Mouse (Mus musculus): ENCODE results near the gene Pttg1. TPM values are rescaled to one million over a fixed set of nuclear protein-coding genes. Genes with fewer than 3 reads are reported as not detected.

Gene Pttg1
- polyA plus RNA-seq, 1 experiment from 2014 or later: 82.3 TPM

GRCm38 (mm10) chr11:43451322-43451721 lies 25.3 kb upstream of the Pttg1 start:
- 47% methylated on average over 4 of the region's 4 CpGs for WGBS
- no peak for ATAC-seq (replicated peaks; ENCODE audit: low FRiP score)

GRCm38 (mm10) chr11:43449916-43450315 lies 23.9 kb upstream of the Pttg1 start:
- Histone ChIP-seq H3K4me2 (no peak overlapping the region), H3K9me3 (ENCODE audit: control insufficient read depth, low read length) (no peaks in the 10 kb centered on the region), H3K27me3 (replicated peaks; ENCODE audit: control insufficient read depth, insufficient read depth, low read length) (no peaks in the 10 kb centered on the region), H3K27ac (ENCODE audit: low read depth, low read length) (no peak overlapping the region), H3K36me3 (ENCODE audit: control insufficient read depth, insufficient read depth, low read length) (peaks cover 15% of the 10 kb centered on the region; the same call in 1 of the 2 replicates), H3K9ac (ENCODE audit: low read depth, low read length) (no peak overlapping the region), H3K4me3 (ENCODE audit: low read depth, low read length) (no peak overlapping the region), H3K4me1 (replicated peaks; ENCODE audit: control insufficient read depth, insufficient read depth, low read length) (no peaks in the 10 kb centered on the region)
- ATAC-seq (replicated peaks; ENCODE audit: low FRiP score) (no peak), DNase-seq (ENCODE audit: low spot score) (no peak)
- WGBS: 81% methylated on average over 2 of the region's 2 CpGs

More at GRCm38 (mm10) chr11:43451322-43451721, 25.3 kb upstream of the Pttg1 start:
- Histone ChIP-seq H3K9ac (ENCODE audit: low read depth, low read length) (no peak overlapping the region), H3K4me3 (ENCODE audit: low read depth, low read length) (no peak overlapping the region), H3K27me3 (replicated peaks; ENCODE audit: control insufficient read depth, insufficient read depth, low read length) (no peaks in the 10 kb centered on the region), H3K27ac (ENCODE audit: low read depth, low read length) (no peak overlapping the region), H3K4me1 (replicated peaks; ENCODE audit: control insufficient read depth, insufficient read depth, low read length) (no peaks in the 10 kb centered on the region), H3K4me2 (no peak overlapping the region), H3K36me3 (ENCODE audit: control insufficient read depth, insufficient read depth, low read length) (peaks cover 4% of the 10 kb centered on the region; the same call in 1 of the 2 replicates), H3K9me3 (ENCODE audit: control insufficient read depth, low read length) (no peaks in the 10 kb centered on the region)
- no peak for DNase-seq (ENCODE audit: low spot score)

DNA sequence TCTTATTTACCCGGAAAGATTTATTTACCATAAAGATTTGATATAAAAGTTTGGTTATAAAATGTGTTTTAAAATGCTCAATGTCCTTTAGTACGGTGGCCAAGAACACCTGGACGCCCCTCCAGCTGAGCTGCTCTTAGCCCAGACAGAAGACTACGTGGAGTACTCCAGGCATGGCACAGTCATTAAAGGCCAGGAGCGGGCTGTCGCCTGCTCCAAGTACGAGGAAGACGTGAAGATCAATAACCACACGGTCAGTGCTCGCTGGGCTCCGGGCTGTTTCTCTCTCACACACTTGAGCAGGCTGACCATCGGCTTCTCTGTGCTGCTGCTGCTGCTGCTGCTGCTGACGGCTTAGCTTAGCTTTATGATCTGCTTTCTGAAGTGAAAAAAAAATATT lies 17.1 kb upstream of the Pttg1 start:
- no peak for ATAC-seq (replicated peaks; ENCODE audit: low FRiP score)
- Histone ChIP-seq H3K27me3 (replicated peaks; ENCODE audit: control insufficient read depth, insufficient read depth, low read length) (no peaks in the 10 kb centered on the region), H3K4me3 (ENCODE audit: low read depth, low read length) (no peak overlapping the region), H3K9ac (ENCODE audit: low read depth, low read length) (no peak overlapping the region), H3K36me3 (ENCODE audit: control insufficient read depth, insufficient read depth, low read length) (peaks cover 50% of the 10 kb centered on the region), H3K4me1 (replicated peaks; ENCODE audit: control insufficient read depth, insufficient read depth, low read length) (no peaks in the 10 kb centered on the region), H3K27ac (ENCODE audit: low read depth, low read length) (no peak overlapping the region), H3K9me3 (ENCODE audit: control insufficient read depth, low read length) (no peaks in the 10 kb centered on the region), H3K4me2 (no peak overlapping the region)
- WGBS: 93% methylated on average over 13 of the region's 13 CpGs
- DNase-seq (ENCODE audit: low spot score): no peak

- WGBS: 92% methylated on average over 10 of the region's 10 CpGs
- Histone ChIP-seq H3K4me1 (replicated peaks; ENCODE audit: control insufficient read depth, insufficient read depth, low read length) (no peaks in the 10 kb centered on the region), H3K36me3 (ENCODE audit: control insufficient read depth, insufficient read depth, low read length) (peaks cover 46% of the 10 kb centered on the region), H3K9me3 (ENCODE audit: control insufficient read depth, low read length) (no peaks in the 10 kb centered on the region), H3K4me3 (ENCODE audit: low read depth, low read length) (no peak overlapping the region), H3K27me3 (replicated peaks; ENCODE audit: control insufficient read depth, insufficient read depth, low read length) (no peaks in the 10 kb centered on the region), H3K9ac (ENCODE audit: low read depth, low read length) (no peak overlapping the region), H3K27ac (ENCODE audit: low read depth, low read length) (no peak overlapping the region), H3K4me2 (no peak overlapping the region)
- DNase-seq (ENCODE audit: low spot score) (no peak), ATAC-seq (replicated peaks; ENCODE audit: low FRiP score) (no peak)
Observed at GRCm38 (mm10) chr11:43441121-43441520, 15.1 kb upstream of the Pttg1 start.

GRCm38 (mm10) chr11:43434024-43434407 lies 8.0 kb upstream of the Pttg1 start:
- peak; percentile 51 for ATAC-seq (replicated peaks; ENCODE audit: low FRiP score)
- Histone ChIP-seq H3K27me3 (replicated peaks; ENCODE audit: control insufficient read depth, insufficient read depth, low read length) (no peaks in the 10 kb centered on the region), H3K27ac (ENCODE audit: low read depth, low read length) (peak overlapping the region; percentile 33; the same call in 1 of the 2 replicates), H3K4me1 (replicated peaks; ENCODE audit: control insufficient read depth, insufficient read depth, low read length) (peaks cover 7% of the 10 kb centered on the region), H3K36me3 (ENCODE audit: control insufficient read depth, insufficient read depth, low read length) (peaks cover 5% of the 10 kb centered on the region), H3K4me2 (peak overlapping the region; percentile 72), H3K4me3 (ENCODE audit: low read depth, low read length) (peak overlapping the region; percentile 82), H3K9me3 (ENCODE audit: control insufficient read depth, low read length) (no peaks in the 10 kb centered on the region), H3K9ac (ENCODE audit: low read depth, low read length) (peak overlapping the region; percentile 77)
- no peak for DNase-seq (ENCODE audit: low spot score)
- 1% methylated on average over 9 of the region's 9 CpGs for WGBS

- 8% methylated on average over 38 of the region's 38 CpGs for WGBS
Observed at GRCm38 (mm10) chr11:43433254-43434023, 7.4 kb upstream of the Pttg1 start, which contains the start of gene Slu7. Gene Slu7, plus strand, starts transcription at chr11:43433744.

DNA sequence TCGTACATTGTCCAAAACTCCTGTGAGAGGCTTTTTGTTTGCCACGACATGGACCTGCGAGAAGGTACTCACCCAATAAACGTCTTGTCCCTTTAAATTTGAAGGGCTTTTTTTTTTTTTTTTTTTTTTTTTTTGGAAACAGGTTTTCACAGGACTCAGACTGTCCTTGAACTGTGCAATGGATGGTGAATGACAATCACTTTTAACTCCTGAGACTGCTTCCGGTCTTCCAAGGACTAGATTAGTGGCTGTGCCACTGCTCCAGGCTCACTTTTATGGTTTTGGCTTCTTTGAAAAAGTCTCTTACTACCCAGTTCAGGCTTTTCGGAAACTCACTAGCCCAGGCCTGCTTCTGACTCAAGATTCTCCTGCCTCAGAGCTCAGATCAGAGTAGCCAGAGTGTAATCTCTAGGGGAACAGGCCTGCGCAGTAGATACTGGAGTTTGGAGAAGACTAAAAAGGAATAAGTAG lies 398 bp upstream of the Pttg1 start:
- WGBS: 17% methylated on average over 7 of the region's 7 CpGs

More at GRCm38 (mm10) chr11:43433254-43434023, 7.4 kb upstream of the Pttg1 start, which contains the start of gene Slu7:
- ATAC-seq (replicated peaks; ENCODE audit: low FRiP score): peak; percentile 81
- peak; percentile 77 for DNase-seq (ENCODE audit: low spot score)
- peaks cover 7% of the 10 kb centered on the region for H3K4me1 ChIP-seq (replicated peaks; ENCODE audit: control insufficient read depth, insufficient read depth, low read length)
- H3K27ac ChIP-seq (ENCODE audit: low read depth, low read length): peak within 1 kb of the TSS; percentile 33; the same call in 1 of the 2 replicates
- H3K36me3 ChIP-seq (ENCODE audit: control insufficient read depth, insufficient read depth, low read length): no peaks in the 10 kb centered on the region; the same call in 1 of the 2 replicates
- peak within 1 kb of the TSS; percentile 72 for H3K4me2 ChIP-seq
- no peaks in the 10 kb centered on the region for H3K27me3 ChIP-seq (replicated peaks; ENCODE audit: control insufficient read depth, insufficient read depth, low read length)
- H3K9me3 ChIP-seq (ENCODE audit: control insufficient read depth, low read length): no peaks in the 10 kb centered on the region
- H3K9ac ChIP-seq (ENCODE audit: low read depth, low read length): peak within 1 kb of the TSS; percentile 77
- peak within 1 kb of the TSS; percentile 82 for H3K4me3 ChIP-seq (ENCODE audit: low read depth, low read length)

GRCm38 (mm10) chr11:43425166-43425709 lies 813 bp downstream of the Pttg1 start:
- WGBS: 79% methylated on average over 9 of the region's 9 CpGs
- peaks cover 7% of the 10 kb centered on the region for H3K36me3 ChIP-seq (ENCODE audit: control insufficient read depth, insufficient read depth, low read length)
- H3K9me3 ChIP-seq (ENCODE audit: control insufficient read depth, low read length): no peaks in the 10 kb centered on the region
- H3K9ac ChIP-seq (ENCODE audit: low read depth, low read length): peak overlapping the region; percentile 73; the same call in 1 of the 2 replicates
- H3K4me3 ChIP-seq (ENCODE audit: low read depth, low read length): peak overlapping the region; percentile 65
- H3K27me3 ChIP-seq (replicated peaks; ENCODE audit: control insufficient read depth, insufficient read depth, low read length): no peaks in the 10 kb centered on the region
- no peak overlapping the region for H3K27ac ChIP-seq (ENCODE audit: low read depth, low read length)
- H3K4me2 ChIP-seq: peak overlapping the region; percentile 68
- H3K4me1 ChIP-seq (replicated peaks; ENCODE audit: control insufficient read depth, insufficient read depth, low read length): peaks cover 4% of the 10 kb centered on the region; the same call in 1 of the 2 replicates
- no peak for DNase-seq (ENCODE audit: low spot score)
- ATAC-seq (replicated peaks; ENCODE audit: low FRiP score): peak; percentile 17; the same call in 1 of the 2 replicates

More for the DNA sequence above, 398 bp upstream of the Pttg1 start:
- peak; percentile 69 for ATAC-seq (replicated peaks; ENCODE audit: low FRiP score)
- Histone ChIP-seq H3K27ac (ENCODE audit: low read depth, low read length) (peak overlapping the region; percentile 73), H3K4me3 (ENCODE audit: low read depth, low read length) (peak overlapping the region; percentile 65), H3K9ac (ENCODE audit: low read depth, low read length) (peak overlapping the region; percentile 73), H3K4me2 (peak overlapping the region; percentile 68), H3K36me3 (ENCODE audit: control insufficient read depth, insufficient read depth, low read length) (peaks cover 7% of the 10 kb centered on the region), H3K9me3 (ENCODE audit: control insufficient read depth, low read length) (no peaks in the 10 kb centered on the region), H3K27me3 (replicated peaks; ENCODE audit: control insufficient read depth, insufficient read depth, low read length) (no peaks in the 10 kb centered on the region), H3K4me1 (replicated peaks; ENCODE audit: control insufficient read depth, insufficient read depth, low read length) (peaks cover 4% of the 10 kb centered on the region; the same call in 1 of the 2 replicates)
- DNase-seq (ENCODE audit: low spot score): no peak

Measured in liver, embryonic 11.5 days (tissue).